In the genomic region with DNA sequence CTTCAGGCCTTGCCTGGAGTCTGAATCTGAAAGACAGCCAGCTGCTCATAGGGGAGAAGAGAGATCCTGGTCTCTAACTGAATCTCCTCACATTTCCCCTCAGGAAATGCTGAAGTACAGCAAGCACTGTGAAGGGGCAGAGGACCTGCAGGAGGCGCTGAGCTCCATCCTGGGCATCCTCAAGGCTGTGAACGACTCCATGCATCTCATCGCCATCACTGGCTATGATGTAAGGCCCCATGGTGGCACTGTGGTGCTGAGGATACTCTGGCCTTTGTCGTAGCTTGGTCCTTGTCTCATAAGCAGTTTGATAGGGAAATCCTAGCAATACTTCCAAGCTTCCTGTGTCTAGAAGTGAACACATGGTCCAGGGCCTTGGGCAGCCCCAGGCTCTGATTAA, we compare ENCODE assay signal across 18 mouse cellular contexts. TPM values are rescaled to one million over a fixed set of nuclear protein-coding genes. Genes with fewer than 3 reads are reported as not detected.
DNase-seq lines count a peak whose midpoint lies in the region; ATAC-seq and TF ChIP-seq lines count a peak whose summit lies in the region.
"Had no signal": no experiment of that assay in that cellular context is flagged by ENCODE, and none has a peak within 500 bp of the region (broad histone marks: within the 10 kb centered on the region; RNA-seq: fewer than 3 reads in every experiment).

No protein-coding gene starts in this region.

- no peak for TF ChIP-seq EP300 in liver, embryonic 14.5 days (IDR thresholded peaks at IDR 0.05; ENCODE audit: low read depth)

- H3K4me2 ChIP-seq in liver, embryonic 14.5 days (ENCODE audit: low read depth): no peak overlapping the region
- no peak overlapping the region for H3K4me2 ChIP-seq in forebrain, embryonic 15.5 days (replicated peaks)
- H3K4me2 ChIP-seq: heart, embryonic 12.5 days; hindbrain, embryonic 13.5 days; limb, embryonic 15.5 days; midbrain, embryonic 11.5 days had no signal

- TF ChIP-seq CTCF in liver, embryonic 14.5 days (IDR thresholded peaks at IDR 0.05; ENCODE audit: low read depth): peak; percentile 67
- no peak for TF ChIP-seq CTCF in cerebellum, adult 2 months (IDR thresholded peaks at IDR 0.05; ENCODE audit: borderline replicate concordance, insufficient read depth, low read depth, low read length)

- H3K27ac ChIP-seq in liver, embryonic 14.5 days: no peak overlapping the region
- H3K27ac ChIP-seq in cerebellum, adult 2 months (ENCODE audit: insufficient read depth, low read length): no peak overlapping the region
- no peak overlapping the region for H3K27ac ChIP-seq in forebrain, embryonic 15.5 days (replicated peaks)
- H3K27ac ChIP-seq: forebrain, embryonic 10.5 days; gastrocnemius, adult 2 months; hindbrain, embryonic 13.5 days; limb, embryonic 15.5 days had no signal

- no peaks in the 10 kb centered on the region for H3K36me3 ChIP-seq in liver, embryonic 14.5 days (replicated peaks; ENCODE audit: control insufficient read depth, insufficient read depth, low read depth)
- peaks cover 99% of the 10 kb centered on the region for H3K36me3 ChIP-seq in forebrain, embryonic 15.5 days

- no peak for TF ChIP-seq POLR2A in cerebellum, adult 2 months (IDR thresholded peaks at IDR 0.05; ENCODE audit: borderline replicate concordance, insufficient read depth, low read length)

- no peak for ATAC-seq in liver, embryonic 14.5 days (ENCODE audit: insufficient read depth)
- no peak for ATAC-seq in forebrain, embryonic 15.5 days (replicated peaks)
- ATAC-seq: CD4-positive, CD25-positive, alpha-beta regulatory T cell, adult 4 months had no signal

- H3K4me3 ChIP-seq in liver, embryonic 14.5 days (ENCODE audit: insufficient read depth in 1 of 2, low read depth in 2 of 2, low read length in 2 of 2): no peak overlapping the region
- no peak overlapping the region for H3K4me3 ChIP-seq in cerebellum, adult 2 months (replicated peaks; ENCODE audit: insufficient read depth, low read depth, low read length)
- no peak overlapping the region for H3K4me3 ChIP-seq in forebrain, embryonic 15.5 days
- H3K4me3 ChIP-seq: forebrain, embryonic 10.5 days; gastrocnemius, adult 2 months; heart, embryonic 12.5 days; hindbrain, embryonic 13.5 days; limb, embryonic 15.5 days had no signal

- no peaks in the 10 kb centered on the region for H3K27me3 ChIP-seq in liver, embryonic 14.5 days (ENCODE audit: control insufficient read depth, insufficient read depth, low read length)
- no peaks in the 10 kb centered on the region for H3K27me3 ChIP-seq in cerebellum, adult 2 months (ENCODE audit: control insufficient read depth, insufficient read depth, low read length)
- no peaks in the 10 kb centered on the region for H3K27me3 ChIP-seq in forebrain, embryonic 15.5 days
- H3K27me3 ChIP-seq: heart, embryonic 12.5 days; hindbrain, embryonic 13.5 days; limb, embryonic 15.5 days had no signal

- DNase-seq in kidney, adult 9 months: peak; percentile 21
- no peak for DNase-seq in kidney, postnatal 14 days
- DNase-seq in NIH3T3 (ENCODE audit: low read depth): peak; percentile 9
- no peak for DNase-seq in liver, embryonic 14.5 days (ENCODE audit: low read depth in 3 of 3, low spot score in 3 of 3)
- DNase-seq in lung, postnatal 36 days: peak; percentile 63
- DNase-seq in right cerebral cortex, postnatal 10 days (ENCODE audit: low spot score in 2 of 2): no peak
- no peak for DNase-seq in cerebellum, adult 2 months
- DNase-seq: adrenal gland, postnatal 36 days; cerebellum, adult 11 months; gastrocnemius, adult 2 months had no signal

- 33% methylated on average over 4 of the region's 4 CpGs for WGBS in liver, embryonic 14.5 days (ENCODE audit: insufficient replicate concordance)
- 64% methylated on average over 4 of the region's 4 CpGs for WGBS in cerebellum, adult 2 months
- 69% methylated on average over 4 of the region's 4 CpGs for WGBS in forebrain, embryonic 15.5 days

- no peak overlapping the region for H3K9ac ChIP-seq in liver, embryonic 14.5 days (replicated peaks)
- H3K9ac ChIP-seq in forebrain, embryonic 15.5 days (replicated peaks): no peak overlapping the region
- H3K9ac ChIP-seq: heart, embryonic 12.5 days; hindbrain, embryonic 13.5 days; limb, embryonic 15.5 days had no signal

- no peaks in the 10 kb centered on the region for H3K4me1 ChIP-seq in liver, embryonic 14.5 days (replicated peaks; ENCODE audit: control insufficient read depth in 2 of 2, insufficient read depth in 2 of 2, low read length in 1 of 2)
- no peaks in the 10 kb centered on the region for H3K4me1 ChIP-seq in cerebellum, adult 2 months (ENCODE audit: control insufficient read depth, insufficient read depth, low read length)
- H3K4me1 ChIP-seq in forebrain, embryonic 15.5 days: no peaks in the 10 kb centered on the region
- H3K4me1 ChIP-seq: forebrain, embryonic 10.5 days; hindbrain, embryonic 13.5 days; limb, embryonic 15.5 days had no signal

- H3K9me3 ChIP-seq in liver, embryonic 14.5 days (ENCODE audit: control insufficient read depth, low read length): no peaks in the 10 kb centered on the region
- no peaks in the 10 kb centered on the region for H3K9me3 ChIP-seq in forebrain, embryonic 15.5 days
- H3K9me3 ChIP-seq: hindbrain, embryonic 13.5 days had no signal

RNA-seq across cellular contexts. Expression of a gene that starts 15.5 kb away (rescaled TPM):
- polyA plus RNA-seq in liver, embryonic 14.5 days (2012; rRNA removed): 4.4 and 5.8 TPM in 2 replicates
- polyA plus RNA-seq in liver, embryonic 14.5 days (2014; fragmentation: Nextera tagmentation; extraction: Ambion mirVana): 3.9 and 4.1 TPM in 2 replicates
- polyA plus RNA-seq in cerebellum, adult 2 months (2012; rRNA removed): 0.05 and 0.06 TPM in 2 replicates
- 0.11 and 0.13 TPM in 2 replicates for polyA plus RNA-seq in forebrain, embryonic 15.5 days (2015; fragmentation: Nextera tagmentation; extraction: Ambion mirVana)
- polyA plus RNA-seq: CD4-positive, CD25-positive, alpha-beta regulatory T cell, adult 4 months; embryonic facial prominence, embryonic 11.5 days; hindbrain, embryonic 13.5 days; limb, embryonic 15.5 days had no signal

RNA-seq across cellular contexts. Expression of a gene that starts 26.8 kb away (rescaled TPM):
- 29.9 and 43.2 TPM in 2 replicates for polyA plus RNA-seq in liver, embryonic 14.5 days (2012; rRNA removed)
- polyA plus RNA-seq in liver, embryonic 14.5 days (2014; fragmentation: Nextera tagmentation; extraction: Ambion mirVana): 70.8 and 81.6 TPM in 2 replicates
- polyA plus RNA-seq in cerebellum, adult 2 months (2012; rRNA removed): not detected in 2 replicates
- polyA plus RNA-seq in forebrain, embryonic 15.5 days (2015; fragmentation: Nextera tagmentation; extraction: Ambion mirVana): 0.26 and 0.43 TPM in 2 replicates
- polyA plus RNA-seq: CD4-positive, CD25-positive, alpha-beta regulatory T cell, adult 4 months had no signal

RNA-seq across cellular contexts. Expression of a gene that starts 50.4 kb away (rescaled TPM):
- polyA plus RNA-seq in liver, embryonic 14.5 days (2012; rRNA removed): 22.6 and 24.6 TPM in 2 replicates
- polyA plus RNA-seq in liver, embryonic 14.5 days (2014; fragmentation: Nextera tagmentation; extraction: Ambion mirVana): 30.2 and 31.1 TPM in 2 replicates
- 0.03 and 0.07 TPM in 2 replicates for polyA plus RNA-seq in cerebellum, adult 2 months (2012; rRNA removed)
- 1.4 and 2.0 TPM in 2 replicates for polyA plus RNA-seq in forebrain, embryonic 15.5 days (2015; fragmentation: Nextera tagmentation; extraction: Ambion mirVana)

Comparison
In these comparisons a context has a peak if more than half of its experiments do, and no peak if none do; other contexts are left out.
1. DNase-seq: peak in kidney, adult 9 months (single experiment), NIH3T3 (single experiment) and lung, postnatal 36 days (single experiment); none in kidney, postnatal 14 days (single experiment), liver, embryonic 14.5 days (0 of 3), right cerebral cortex, postnatal 10 days (0 of 2) and cerebellum, adult 2 months (0 of 2).
2. RNA of a gene that starts 26.8 kb away (polyA plus RNA-seq): 29.9 to 81.6 TPM in liver, embryonic 14.5 days; 0.26 to 0.43 TPM in forebrain, embryonic 15.5 days and not detected in cerebellum, adult 2 months; every median in the first group is over 10 times any median in the second.